Mouse (Mus musculus): ENCODE data around the gene Nmrk2.

GRCm38 (mm10) chr10:81210154-81210553 is 8.3 kb upstream of the Nmrk2 start:
- TF ChIP-seq CTCF (IDR thresholded peaks at IDR 0.05; ENCODE audit: low read depth) (peak; percentile 49), EP300 (IDR thresholded peaks at IDR 0.05; ENCODE audit: low read depth) (no peak)
